Mouse (Mus musculus) liver, adult 2 months (tissue): ENCODE data around the gene Inava. TPM values are rescaled to one million over a fixed set of nuclear protein-coding genes. Genes with fewer than 3 reads are reported as not detected.

Source experiments
- DNase-seq: peaks from one replicate; pipeline ENCODE4 v3.0.0-alpha.2; 2011; ENCODE audit warnings: low read depth, low spot score; ENCODE audit errors: extremely low read depth
- H3K27ac ChIP-seq: fragments of 200-500 bp; replicated peaks from 2 replicates; pipeline ENCODE4 v1.5.1; 2012; ENCODE audit warnings: low read depth, mild to moderate bottlenecking, control low read depth, inconsistent platforms, low read length; ENCODE audit not compliant: insufficient read depth
- H3K27me3 ChIP-seq: fragments of 200-500 bp; 2 replicates; pipeline ENCODE4 v1.6.1; 2012; ENCODE audit warnings: mild to moderate bottlenecking, moderate library complexity, low read length, inconsistent platforms; ENCODE audit not compliant: control insufficient read depth, insufficient read depth
- H3K36me3 ChIP-seq: fragments of 200-500 bp; 2 replicates; pipeline ENCODE4 v1.6.1; 2012; ENCODE audit warnings: low read length, inconsistent platforms; ENCODE audit not compliant: control insufficient read depth, insufficient read depth
- H3K4me1 ChIP-seq: fragments of 200-500 bp; 2 replicates; pipeline ENCODE4 v1.6.1; 2011; ENCODE audit warnings: low read length; ENCODE audit not compliant: control insufficient read depth, insufficient read depth
- H3K4me3 ChIP-seq: fragments of 200-500 bp; 2 replicates; pipeline ENCODE4 v1.5.1; 2011; ENCODE audit warnings: low read depth, mild to moderate bottlenecking, control low read depth, low read length, moderate library complexity; ENCODE audit not compliant: insufficient read depth
- H3K79me2 ChIP-seq: fragments of 200-500 bp; 2 replicates; pipeline ENCODE4 v1.6.1; 2012; ENCODE audit warnings: inconsistent platforms, mild to moderate bottlenecking, low read length, moderate library complexity; ENCODE audit not compliant: control insufficient read depth, insufficient read depth
- H3K9ac ChIP-seq: fragments of 200-500 bp; 2 replicates; pipeline ENCODE4 v1.6.1; 2012; ENCODE audit warnings: low read depth, mild to moderate bottlenecking, control low read depth, inconsistent platforms, low read length
- CTCF ChIP-seq: fragments of 200-500 bp; IDR thresholded peaks from 2 replicates; pipeline ENCODE4 v1.5.1; 2011; ENCODE audit warnings: low read depth, low read length, control low read depth
- POLR2A ChIP-seq: fragments of 200-500 bp; IDR thresholded peaks from 2 replicates; pipeline ENCODE4 v1.6.1; 2011; ENCODE audit warnings: low read length, control low read depth; ENCODE audit not compliant: insufficient read depth; ENCODE audit errors: extremely low read depth
- WGBS: fragments of 180-500 bp; shearing (Covaris S2); methylation state at CpG from one replicate; pipeline ENCODE4 v1.1.7; 2018; 5-methylcytosine and 5-hydroxymethylcytosine counted together
- polyA plus RNA-seq: library from polyadenylated mRNA; depleted of rRNA; stranded (reverse); fragments of >200 nt; gene quantifications from 2 replicates; pipeline ENCODE4 v1.2.3, GENCODE M21; 2012
- total RNA-seq: library from RNA; depleted of rRNA; stranded (reverse); fragments of >200 nt; gene quantifications from 2 replicates; pipeline ENCODE4 v1.2.3, GENCODE M21; 2014

Gene Inava
- total and polyA plus RNA-seq, 2 experiments: 0.07 TPM; not detected in 1

DNA sequence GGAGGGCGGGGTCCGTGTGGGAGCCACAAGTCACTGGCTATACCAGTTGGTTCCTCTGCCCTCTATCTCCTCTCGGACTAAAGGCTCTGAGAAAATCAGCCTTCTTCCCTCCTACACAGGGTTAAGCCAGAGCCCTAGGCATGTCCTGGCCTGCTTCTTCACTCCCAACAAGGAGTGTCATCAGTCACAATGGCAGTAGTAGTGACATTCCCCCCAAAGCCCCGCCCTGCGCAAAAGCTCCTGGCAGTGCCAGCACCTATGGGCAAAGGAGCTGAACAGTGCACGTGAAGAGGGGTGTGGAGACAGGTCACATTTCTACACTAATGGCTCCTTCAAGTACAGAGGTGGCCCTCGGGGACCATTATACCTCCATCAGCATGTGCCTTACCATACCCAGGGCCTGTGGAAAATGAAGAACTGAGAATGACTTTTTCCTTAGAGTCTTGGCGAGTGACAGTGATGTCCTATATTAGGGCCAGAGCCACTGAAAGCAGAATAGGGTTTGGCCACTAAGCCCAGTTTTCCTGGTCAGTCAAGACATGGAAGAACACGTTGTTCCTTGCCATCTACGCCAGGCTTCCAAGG, 10.2 kb downstream of the Inava start:
- H3K36me3 ChIP-seq: no peaks in the 10 kb centered on the region
- DNase-seq: no peak
- 93% methylated on average over 10 of the region's 10 CpGs for WGBS
- H3K27ac ChIP-seq: no peak overlapping the region
- no peak overlapping the region for H3K9ac ChIP-seq
- no peak overlapping the region for H3K4me3 ChIP-seq
- peaks cover 5% of the 10 kb centered on the region for H3K4me1 ChIP-seq
- TF ChIP-seq POLR2A (no peak), CTCF (no peak)
- H3K79me2 ChIP-seq: no peaks in the 10 kb centered on the region
- no peaks in the 10 kb centered on the region for H3K27me3 ChIP-seq

DNA sequence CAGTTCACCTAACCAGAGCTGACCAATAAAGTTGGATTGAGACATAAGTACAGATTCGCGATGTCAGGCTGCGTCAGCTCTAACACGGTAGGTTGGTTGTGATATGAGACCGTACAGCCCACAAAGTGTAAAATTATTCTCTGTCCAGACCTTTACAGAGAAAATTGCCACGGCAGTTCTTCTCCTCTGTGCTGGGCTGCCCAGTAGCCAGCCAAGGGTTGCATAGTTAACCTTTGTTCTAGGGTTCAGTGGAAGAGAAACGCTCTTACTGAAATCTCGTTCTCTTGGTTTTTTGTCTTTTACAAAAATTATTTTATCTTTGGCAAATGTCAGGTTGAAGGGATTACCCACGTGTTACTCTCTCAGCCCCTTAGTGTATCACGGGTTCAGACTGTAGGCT, 11.7 kb downstream of the Inava start:
- no peaks in the 10 kb centered on the region for H3K4me1 ChIP-seq
- no peaks in the 10 kb centered on the region for H3K27me3 ChIP-seq
- H3K27ac ChIP-seq: no peak overlapping the region
- no peaks in the 10 kb centered on the region for H3K36me3 ChIP-seq
- H3K79me2 ChIP-seq: no peaks in the 10 kb centered on the region
- no peak overlapping the region for H3K9ac ChIP-seq
- TF ChIP-seq CTCF (no peak), POLR2A (no peak)
- no peak overlapping the region for H3K4me3 ChIP-seq
- 67% methylated on average over 10 of the region's 10 CpGs for WGBS
- peak; percentile 10 for DNase-seq

DNA sequence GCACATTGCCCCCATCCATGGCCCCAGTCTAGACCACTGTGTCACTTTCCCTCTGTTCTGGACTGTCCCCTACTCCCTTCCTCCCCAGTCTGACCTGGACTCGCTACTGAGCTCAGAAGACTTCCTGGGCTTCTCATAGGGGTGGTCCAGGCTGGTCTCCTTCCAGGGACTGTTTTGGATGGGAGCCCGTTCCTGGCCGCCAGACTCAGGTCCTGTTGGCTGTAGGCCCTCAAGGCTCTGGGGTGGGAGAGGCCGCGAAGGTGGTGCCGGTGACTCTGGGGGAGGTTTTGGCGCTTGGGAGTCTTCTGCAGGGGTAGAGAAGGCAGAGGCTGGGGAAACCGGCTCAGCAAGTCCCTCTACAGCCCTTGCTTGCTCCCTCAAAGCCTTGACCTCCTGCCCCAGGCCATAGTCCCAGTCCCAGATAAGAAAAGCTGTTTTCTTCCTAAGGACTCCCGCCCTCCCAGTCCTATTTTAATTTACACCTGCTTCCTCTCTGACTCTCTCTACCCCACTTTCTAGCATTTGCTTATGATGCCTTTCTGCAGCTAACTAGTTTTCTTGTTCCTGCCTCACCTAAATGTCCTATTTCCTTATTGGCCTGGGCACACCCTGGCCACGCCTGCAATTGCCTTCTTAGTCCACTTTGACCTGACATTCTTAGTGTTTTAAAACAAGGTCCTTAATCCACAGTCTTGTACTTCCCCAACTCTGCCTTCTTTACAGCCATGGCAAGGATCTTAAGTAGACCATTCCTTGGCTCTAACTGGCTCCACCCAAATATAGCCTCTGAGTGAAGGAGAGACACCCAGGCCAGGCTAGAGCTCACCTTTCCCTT, 13.8 kb downstream of the Inava start:
- DNase-seq: no peak
- H3K36me3 ChIP-seq: no peaks in the 10 kb centered on the region
- WGBS: 81% methylated on average over 10 of the region's 10 CpGs

DNA sequence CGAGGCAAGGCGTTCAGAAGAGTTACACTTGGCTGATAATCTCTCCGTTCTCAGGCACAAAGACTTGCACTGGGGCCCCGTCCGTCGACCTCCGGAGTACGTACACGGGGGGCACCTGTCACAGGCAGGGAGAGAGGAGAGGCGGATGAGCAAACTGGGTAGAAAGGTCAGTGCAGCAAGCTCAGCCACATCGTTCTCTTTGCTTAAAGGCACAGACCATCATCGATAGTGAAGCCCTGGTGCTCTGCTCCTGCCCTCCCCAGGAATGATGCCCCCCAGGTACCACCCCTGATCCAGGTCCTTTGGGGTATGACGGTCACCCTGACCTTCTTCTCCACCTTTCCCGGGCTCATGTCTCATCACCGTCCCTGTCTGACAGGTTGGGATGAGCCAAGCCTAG, 19.8 kb downstream of the Inava start:
- 61% methylated on average over 15 of the region's 15 CpGs for WGBS

More for the DNA sequence above, 13.8 kb downstream of the Inava start:
- Histone ChIP-seq H3K27me3 (no peaks in the 10 kb centered on the region), H3K4me3 (no peak overlapping the region), H3K4me1 (no peaks in the 10 kb centered on the region), H3K9ac (no peak overlapping the region), H3K79me2 (no peaks in the 10 kb centered on the region), H3K27ac (no peak overlapping the region)
- TF ChIP-seq CTCF (no peak), POLR2A (no peak)

DNA sequence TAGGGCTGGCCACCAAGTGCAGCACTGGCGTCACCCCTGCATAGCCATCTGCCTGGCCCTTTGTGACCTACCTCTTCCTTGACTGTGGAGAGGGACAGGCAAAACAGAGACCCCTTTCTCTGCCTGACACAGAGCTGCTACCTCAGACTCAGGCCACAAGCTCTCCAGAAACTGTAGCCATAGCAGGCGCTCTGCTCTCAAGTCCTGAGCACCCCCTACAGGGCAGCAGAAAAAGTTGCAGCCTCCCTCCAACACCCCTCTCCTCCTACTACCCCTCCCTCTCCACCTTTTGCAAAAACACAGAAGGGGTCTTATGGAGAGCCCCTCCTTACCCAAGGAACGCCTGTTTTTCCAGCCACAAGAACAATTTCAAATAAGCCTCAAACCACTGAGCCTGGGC, 21.3 kb downstream of the Inava start, which contains the start of gene Mroh3:
Gene Mroh3, minus strand, starts transcription at position 26 of the 400 bp plus-strand sequence.
- WGBS: 52% methylated on average over 3 of the region's 3 CpGs
- TF ChIP-seq POLR2A (no peak), CTCF (peak; percentile 64)

More for the DNA sequence above, 19.8 kb downstream of the Inava start:
- DNase-seq: no peak
- TF ChIP-seq CTCF (no peak), POLR2A (no peak)
- no peaks in the 10 kb centered on the region for H3K27me3 ChIP-seq
- H3K36me3 ChIP-seq: no peaks in the 10 kb centered on the region
- H3K79me2 ChIP-seq: no peaks in the 10 kb centered on the region
- H3K4me3 ChIP-seq: no peak overlapping the region
- H3K4me1 ChIP-seq: no peaks in the 10 kb centered on the region
- no peak overlapping the region for H3K27ac ChIP-seq
- H3K9ac ChIP-seq: no peak overlapping the region

DNA sequence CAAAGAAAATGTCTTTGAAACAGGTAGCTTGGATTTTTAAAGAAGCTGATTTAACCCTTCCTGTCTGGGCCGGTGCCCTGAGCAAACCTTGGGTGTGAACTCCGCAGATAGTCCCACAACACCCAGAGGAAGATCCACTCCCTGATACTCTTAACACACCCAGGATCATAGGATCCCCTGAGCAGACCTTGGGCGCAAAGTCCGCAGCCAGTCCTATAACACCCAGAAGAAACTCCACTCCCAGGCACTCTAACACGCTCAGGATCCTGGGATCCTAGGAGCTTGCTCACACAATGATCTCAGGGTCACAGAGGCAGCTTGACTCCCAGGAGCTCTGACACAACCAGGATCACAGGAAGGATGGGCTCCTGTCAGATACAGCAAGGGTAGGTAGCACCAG, 44.0 kb downstream of the Inava start:
- TF ChIP-seq CTCF: no peak
- no peak for TF ChIP-seq POLR2A
- no peak for DNase-seq
- no peak overlapping the region for H3K27ac ChIP-seq
- no peak overlapping the region for H3K9ac ChIP-seq
- H3K27me3 ChIP-seq: no peaks in the 10 kb centered on the region
- H3K4me3 ChIP-seq: no peak overlapping the region
- 81% methylated on average over 5 of the region's 5 CpGs for WGBS
- H3K36me3 ChIP-seq: no peaks in the 10 kb centered on the region
- H3K79me2 ChIP-seq: no peaks in the 10 kb centered on the region
- no peaks in the 10 kb centered on the region for H3K4me1 ChIP-seq

More for the DNA sequence above, 21.3 kb downstream of the Inava start, which contains the start of gene Mroh3:
- Histone ChIP-seq H3K9ac (no peak within 1 kb of the TSS), H3K4me1 (no peaks in the 10 kb centered on the region), H3K79me2 (no peaks in the 10 kb centered on the region), H3K27ac (no peak within 1 kb of the TSS), H3K36me3 (no peaks in the 10 kb centered on the region), H3K4me3 (no peak within 1 kb of the TSS), H3K27me3 (no peaks in the 10 kb centered on the region)
- DNase-seq: peak; percentile 8
